Mouse (Mus musculus) bone marrow macrophage, adult 2 months (primary cell): ENCODE results near the gene C2. TPM values are rescaled to one million over a fixed set of nuclear protein-coding genes. Genes with fewer than 3 reads are reported as not detected.
A peak's percentile ranks its signal among the peaks of the same experiment; 100 is the strongest.

Experiments used
- H3K27ac ChIP-seq: 2 replicates; pipeline ENCODE4 v1.5.1; 2012; ENCODE audit warnings: low read depth, low read length; ENCODE audit not compliant: insufficient read depth
- H3K4me1 ChIP-seq: 2 replicates; pipeline ENCODE4 v1.6.1; 2012; ENCODE audit warnings: low read length; ENCODE audit not compliant: control insufficient read depth, insufficient read depth
- H3K4me3 ChIP-seq: 2 replicates; pipeline ENCODE4 v1.5.1; 2012; ENCODE audit warnings: mild to moderate bottlenecking, low read length, moderate library complexity; ENCODE audit not compliant: insufficient read depth
- CTCF ChIP-seq: IDR thresholded peaks from 2 replicates; pipeline ENCODE4 v1.5.1; 2012; ENCODE audit warnings: low read depth, mild to moderate bottlenecking, low read length, moderate library complexity
- POLR2A ChIP-seq: IDR thresholded peaks from 2 replicates; pipeline ENCODE4 v1.6.1; 2012; ENCODE audit warnings: mild to moderate bottlenecking, low read depth, low read length, borderline replicate concordance
- polyA plus RNA-seq: library from polyadenylated mRNA; stranded (reverse); fragments of >200 nt; gene quantifications from 2 replicates; pipeline ENCODE4 v1.2.4, GENCODE M21; 2012; ENCODE audit not compliant: missing spikeins, insufficient read depth, insufficient read length

C2 gene
- polyA plus RNA-seq, 1 experiment, result not detected

DNA sequence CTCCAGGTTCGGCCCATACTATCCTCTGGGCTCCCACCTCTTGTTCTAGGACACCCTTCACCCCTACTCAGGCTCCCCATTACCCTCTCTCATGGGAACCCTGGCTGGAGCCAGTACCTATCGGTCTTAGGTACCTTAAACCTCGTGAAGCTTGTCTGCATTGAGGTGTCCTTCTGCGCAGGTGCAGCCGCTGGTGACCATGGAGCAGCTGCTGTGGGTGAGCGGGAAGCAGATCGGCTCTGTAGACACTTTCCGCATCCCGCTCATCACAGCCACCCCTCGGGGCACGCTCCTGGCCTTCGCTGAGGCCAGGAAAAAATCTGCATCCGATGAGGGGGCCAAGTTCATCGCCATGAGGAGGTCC is 33.7 kb upstream of the C2 start:
- peak overlapping the region; percentile 62 for H3K27ac ChIP-seq
- TF ChIP-seq POLR2A (no peak), CTCF (no peak)

DNA sequence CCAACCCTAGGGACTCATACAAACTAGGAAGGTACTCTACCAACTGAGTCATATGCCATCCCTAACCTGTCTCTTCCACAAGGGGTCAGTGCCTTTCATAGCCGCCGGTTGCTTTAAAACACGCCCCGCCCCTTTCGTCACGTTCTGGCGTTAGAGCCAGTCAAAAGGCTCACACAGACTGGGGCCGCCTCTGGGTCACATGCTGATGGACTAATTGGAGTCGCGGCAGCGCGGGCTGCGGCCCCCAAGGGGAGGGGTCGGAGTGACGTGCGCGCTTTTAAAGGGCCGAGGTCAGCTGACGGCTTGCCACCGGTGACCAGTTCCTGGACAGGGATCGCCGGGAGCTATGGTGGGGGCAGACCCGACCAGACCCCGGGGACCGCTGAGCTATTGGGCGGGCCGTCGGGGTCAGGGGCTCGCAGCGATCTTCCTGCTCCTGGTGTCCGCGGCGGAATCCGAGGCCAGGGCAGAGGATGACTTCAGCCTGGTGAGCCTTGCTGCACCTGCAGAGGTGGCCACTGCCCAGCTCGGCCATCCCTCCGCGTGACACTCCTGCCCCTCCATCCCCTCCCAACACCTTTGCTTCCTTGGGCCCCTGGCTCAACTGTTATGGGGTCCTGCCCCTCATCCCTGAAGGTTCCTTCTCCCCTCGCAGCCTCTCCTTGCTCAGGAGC is 33.1 kb upstream of the C2 start, which contains the start of gene Neu1:
Gene Neu1 (plus strand): TSS at position 193 of the 674 bp plus-strand sequence.
- peak within 1 kb of the TSS; percentile 62 for H3K27ac ChIP-seq
- peak within 1 kb of the TSS; percentile 88 for H3K4me3 ChIP-seq
- H3K4me1 ChIP-seq, result peaks cover 32% of the 10 kb centered on the region
- TF ChIP-seq CTCF, result no peak
- TF ChIP-seq POLR2A, result peak; percentile 89; the same call in 1 of the 2 replicates

More for the DNA sequence above, 33.7 kb upstream of the C2 start:
- H3K4me3 ChIP-seq, result peak overlapping the region; percentile 88
- H3K4me1 ChIP-seq, result peaks cover 32% of the 10 kb centered on the region

DNA sequence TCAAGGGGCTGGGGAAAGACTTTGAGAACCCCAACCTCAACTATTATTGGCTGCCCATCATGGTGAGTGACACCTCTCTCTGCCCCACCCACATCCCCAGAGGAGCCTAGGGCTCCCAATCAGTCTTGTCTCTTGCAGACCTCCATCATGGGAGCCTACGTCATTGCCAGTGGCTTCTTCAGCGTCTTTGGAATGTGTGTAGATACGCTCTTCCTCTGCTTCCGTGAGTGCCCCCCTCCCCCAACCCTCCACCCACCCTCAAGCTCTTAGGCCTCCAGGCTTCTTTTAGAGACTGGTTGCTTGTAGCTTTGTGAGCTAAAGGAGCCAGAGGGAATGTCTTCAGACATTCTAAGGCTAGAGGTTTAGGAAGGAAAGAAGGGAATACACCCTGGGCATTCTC is 30.8 kb upstream of the C2 start:
- no peak overlapping the region for H3K4me3 ChIP-seq
- TF ChIP-seq CTCF (no peak), POLR2A (no peak)
- H3K4me1 ChIP-seq, result peaks cover 22% of the 10 kb centered on the region
- no peak overlapping the region for H3K27ac ChIP-seq

DNA sequence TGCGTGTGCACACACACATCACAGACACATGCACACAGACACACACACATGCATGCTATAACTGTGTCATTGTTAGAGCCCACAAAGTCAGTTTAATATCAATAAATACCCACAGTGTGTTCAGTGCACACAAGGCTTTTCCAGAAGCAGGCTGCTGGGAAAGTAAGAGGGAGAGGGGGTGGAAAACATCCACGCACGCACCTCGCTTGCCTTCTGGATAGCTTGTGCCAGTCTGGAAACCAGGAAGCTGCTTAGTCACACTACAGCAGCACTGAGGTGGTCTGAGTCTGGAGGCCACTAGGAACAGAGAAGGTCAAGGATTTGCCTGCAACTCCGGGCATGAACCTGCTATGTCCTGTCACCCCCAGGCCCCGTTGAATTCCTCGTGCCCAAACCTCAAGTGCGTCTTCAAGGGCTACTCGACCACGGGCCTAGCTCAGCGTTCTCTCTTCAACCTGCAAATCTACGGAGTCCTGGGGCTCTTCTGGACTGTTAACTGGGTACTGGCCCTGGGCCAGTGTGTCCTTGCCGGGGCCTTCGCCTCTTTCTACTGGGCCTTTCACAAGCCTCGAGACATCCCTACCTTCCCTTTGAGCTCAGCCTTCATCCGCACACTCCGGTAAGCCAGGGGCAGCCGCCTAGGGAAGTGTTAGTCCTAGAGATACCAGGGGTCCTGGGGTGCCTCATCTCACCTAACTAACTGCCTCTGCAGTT is 29.4 kb upstream of the C2 start:
- Histone ChIP-seq H3K4me1 (peaks cover 15% of the 10 kb centered on the region), H3K27ac (no peak overlapping the region), H3K4me3 (no peak overlapping the region)
- no peak for TF ChIP-seq POLR2A
- no peak for TF ChIP-seq CTCF

DNA sequence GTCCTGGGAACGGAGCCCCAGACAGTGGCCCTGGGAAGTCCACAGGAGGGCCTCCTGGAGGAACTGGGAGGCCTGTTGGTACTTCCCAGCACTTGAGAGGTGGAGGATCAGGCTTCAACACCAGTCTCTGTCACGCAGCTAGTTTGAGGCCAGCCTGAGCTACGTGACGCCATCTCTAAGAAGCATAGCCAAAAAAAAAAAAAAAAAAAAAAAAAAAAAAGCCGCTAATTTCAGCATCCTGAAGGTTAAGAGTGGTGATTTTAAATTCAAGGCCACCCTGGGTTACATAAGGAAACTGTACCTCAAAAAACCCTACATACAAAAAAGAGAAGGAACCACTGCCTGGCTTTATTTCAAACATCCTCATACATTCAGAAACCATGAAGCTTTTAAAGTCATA is 26.2 kb upstream of the C2 start:
- no peak overlapping the region for H3K4me3 ChIP-seq
- peak overlapping the region; percentile 85 for H3K27ac ChIP-seq
- peaks cover 12% of the 10 kb centered on the region for H3K4me1 ChIP-seq
- no peak for TF ChIP-seq POLR2A
- TF ChIP-seq CTCF, result no peak

DNA sequence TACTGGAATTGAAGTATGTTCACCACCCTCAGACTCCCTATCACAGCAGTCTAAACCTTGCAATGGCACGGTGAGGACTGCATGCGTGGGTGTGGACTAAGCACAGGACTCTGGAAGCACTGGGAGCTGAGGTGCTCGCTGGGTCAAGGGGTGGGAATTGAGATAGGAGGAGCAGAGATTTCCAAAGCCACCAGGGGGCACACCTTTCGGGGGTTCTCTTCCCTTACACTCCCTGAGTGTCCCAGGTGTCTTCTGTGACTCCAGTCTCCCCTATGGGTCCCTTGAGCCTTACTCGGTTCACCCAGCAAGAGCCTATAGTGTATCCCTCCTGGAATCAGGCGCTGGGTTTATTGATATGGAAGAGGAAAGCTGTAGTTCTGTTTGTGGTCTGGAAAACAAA is 24.9 kb upstream of the C2 start:
- no peak overlapping the region for H3K4me3 ChIP-seq
- H3K27ac ChIP-seq, result no peak overlapping the region
- TF ChIP-seq CTCF (peak; percentile 8; the same call in 1 of the 2 replicates), POLR2A (no peak)
- peaks cover 12% of the 10 kb centered on the region for H3K4me1 ChIP-seq

DNA sequence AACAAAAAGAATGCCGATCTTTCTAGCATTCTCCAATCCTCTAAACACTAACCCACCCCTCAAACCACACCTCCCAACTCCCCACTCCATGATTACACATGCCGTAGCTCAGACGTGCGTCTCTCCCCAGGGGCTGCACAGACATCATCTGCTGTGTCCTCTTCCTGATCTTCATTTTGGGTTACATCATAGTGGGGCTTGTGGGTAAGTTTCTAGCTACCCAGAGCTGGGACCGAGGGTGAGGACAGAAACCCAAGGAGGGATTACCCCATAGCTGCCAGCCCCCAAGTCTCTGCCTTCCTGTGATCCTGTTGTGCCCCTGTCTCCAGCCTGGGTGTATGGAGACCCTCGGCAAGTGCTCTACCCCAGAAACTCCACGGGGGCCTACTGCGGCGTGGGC is 19.1 kb upstream of the C2 start:
- no peak for TF ChIP-seq CTCF
- TF ChIP-seq POLR2A, result no peak
- Histone ChIP-seq H3K27ac (no peak overlapping the region), H3K4me3 (no peak overlapping the region), H3K4me1 (no peaks in the 10 kb centered on the region)

DNA sequence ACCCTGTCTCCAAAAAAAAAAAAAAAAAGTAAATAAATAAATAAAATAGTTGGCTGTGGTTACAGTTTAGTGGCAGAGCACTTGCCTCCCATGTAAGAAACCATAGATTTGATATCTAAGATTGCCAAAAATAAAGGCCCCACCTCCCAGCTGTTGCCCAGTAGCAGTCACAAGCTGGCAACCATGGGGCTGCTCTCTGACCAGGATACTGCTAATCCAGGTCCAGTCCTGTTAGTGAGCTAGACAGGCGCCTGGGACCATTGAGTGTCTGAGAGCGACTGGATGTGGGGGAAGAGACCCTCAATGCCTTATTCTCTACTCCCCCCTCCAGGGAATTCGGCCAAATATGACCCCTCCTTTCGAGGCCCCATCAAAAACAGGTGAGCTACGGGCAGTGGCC is 18.3 kb upstream of the C2 start:
- no peak overlapping the region for H3K27ac ChIP-seq
- no peak overlapping the region for H3K4me3 ChIP-seq
- TF ChIP-seq CTCF (no peak), POLR2A (no peak)
- no peaks in the 10 kb centered on the region for H3K4me1 ChIP-seq

DNA sequence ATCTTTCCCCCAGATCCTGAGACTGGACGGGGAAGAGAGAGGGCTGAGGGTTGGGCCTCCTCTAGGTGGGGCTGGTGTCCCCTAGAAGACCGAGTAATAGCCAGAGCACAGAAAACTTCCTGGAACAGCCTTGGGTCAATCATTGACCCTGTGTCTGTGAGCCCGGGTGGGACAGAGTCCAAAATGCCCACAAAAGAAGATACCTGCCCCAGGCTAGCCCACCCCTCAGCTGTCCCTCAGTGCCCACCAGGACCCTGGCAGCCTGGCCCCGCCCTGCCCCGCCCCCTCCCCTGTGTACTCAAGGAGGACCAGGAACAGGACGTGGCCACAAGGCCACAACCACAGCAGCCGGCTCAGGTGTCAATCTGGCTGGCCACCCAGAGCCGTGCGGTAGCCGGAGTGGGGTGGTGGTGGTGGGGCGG is 17.4 kb upstream of the C2 start:
- Histone ChIP-seq H3K4me1 (no peaks in the 10 kb centered on the region), H3K27ac (no peak overlapping the region), H3K4me3 (no peak overlapping the region)
- TF ChIP-seq CTCF (no peak), POLR2A (no peak)

DNA sequence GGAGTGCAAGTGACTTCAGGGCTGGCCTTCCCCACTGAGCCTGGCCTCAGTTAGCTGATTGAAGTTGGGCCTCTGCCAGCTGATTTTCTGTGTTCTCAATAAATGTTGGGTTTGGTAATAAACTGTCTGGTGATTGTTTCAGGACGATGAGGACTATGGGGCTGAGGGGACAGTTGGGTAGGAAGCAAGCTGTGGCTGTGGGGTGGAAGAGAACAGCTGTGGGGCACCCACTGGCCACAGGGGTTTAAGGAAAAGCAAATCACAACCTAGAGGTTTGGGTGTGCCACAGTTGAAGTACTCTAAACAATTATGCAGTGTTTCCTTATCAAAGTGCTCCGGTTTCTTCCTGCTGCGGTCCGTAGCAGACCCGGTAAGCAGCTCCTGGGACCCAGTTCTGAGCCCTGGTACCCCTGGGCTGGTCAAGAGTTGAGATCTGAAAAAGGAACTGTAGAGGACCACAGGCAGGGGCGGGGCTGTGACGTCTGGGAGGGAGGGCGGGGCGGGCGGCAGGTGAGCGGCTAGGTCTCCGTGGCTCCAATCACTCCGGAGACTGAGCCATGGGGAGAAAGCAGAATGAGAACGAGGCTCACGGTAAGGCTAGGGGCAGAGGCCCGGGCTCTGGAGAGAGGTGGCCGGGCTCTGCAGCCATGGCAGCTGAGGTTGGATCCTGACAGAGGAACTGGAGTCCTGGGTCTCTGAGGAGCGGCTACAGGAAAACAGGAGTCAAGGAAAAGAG is 16.0 kb upstream of the C2 start, which contains the start of gene Slc44a4:
Gene Slc44a4 (plus strand): TSS at position 537 of the 736 bp plus-strand sequence.
- TF ChIP-seq POLR2A (no peak), CTCF (no peak)
- Histone ChIP-seq H3K4me3 (no peak within 1 kb of the TSS), H3K4me1 (no peaks in the 10 kb centered on the region), H3K27ac (no peak within 1 kb of the TSS)

DNA sequence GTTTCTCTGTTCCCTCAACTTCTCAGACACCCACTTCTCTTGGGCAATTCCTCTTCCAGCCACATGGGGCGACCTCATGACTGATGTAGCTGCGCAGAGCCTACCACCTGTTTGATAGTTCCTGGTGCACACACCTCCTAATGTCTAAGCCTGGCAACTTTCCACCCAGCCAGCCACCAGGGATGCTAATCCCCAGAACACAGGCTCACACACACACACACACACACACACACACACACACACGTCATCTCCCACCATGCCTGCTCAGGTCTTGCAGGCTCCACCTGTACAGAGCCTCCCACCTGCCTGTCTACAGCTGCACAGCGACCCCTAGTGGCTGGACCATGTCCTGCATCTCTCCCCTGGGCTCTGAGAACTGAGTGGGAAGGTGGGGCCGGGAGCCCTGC is 13.9 kb upstream of the C2 start:
- H3K27ac ChIP-seq, result no peak overlapping the region
- no peak overlapping the region for H3K4me3 ChIP-seq
- H3K4me1 ChIP-seq, result no peaks in the 10 kb centered on the region
- TF ChIP-seq CTCF (peak; percentile 92), POLR2A (no peak)
